In genomic region chr6:56844365-56844764, GRCm38 (mm10) we compare ENCODE assay signal across 11 mouse cellular contexts.
"Had no signal": no experiment of that assay in that cellular context is flagged by ENCODE, and none has a peak within 500 bp of the region (broad histone marks: within the 10 kb centered on the region; RNA-seq: fewer than 3 reads in every experiment).

No protein-coding gene starts in this region.

- H3K4me2 ChIP-seq: limb, embryonic 15.5 days; lung, embryonic 14.5 days; midbrain, embryonic 12.5 days had no signal

- H3K36me3 ChIP-seq: midbrain, embryonic 12.5 days had no signal

- H3K4me3 ChIP-seq: limb, embryonic 15.5 days; megakaryocyte, embryonic 14.5 days; midbrain, embryonic 12.5 days had no signal

- H3K9ac ChIP-seq: limb, embryonic 15.5 days; lung, embryonic 14.5 days; midbrain, embryonic 12.5 days had no signal

- H3K27me3 ChIP-seq: limb, embryonic 15.5 days; midbrain, embryonic 12.5 days had no signal

- H3K27ac ChIP-seq: kidney, postnatal 0 days; limb, embryonic 15.5 days; midbrain, embryonic 12.5 days had no signal

- H3K9me3 ChIP-seq: limb, embryonic 15.5 days; megakaryocyte, embryonic 14.5 days; midbrain, embryonic 12.5 days had no signal

- DNase-seq: kidney, adult 11 months; lung, embryonic 14.5 days; lung, postnatal 10 days; lung, postnatal 4 days; right cerebral cortex, postnatal 14 days; thymus, adult 2 months; thymus, postnatal 25 days had no signal

- H3K4me1 ChIP-seq: limb, embryonic 15.5 days; midbrain, embryonic 12.5 days had no signal
